Mouse (Mus musculus): ENCODE results near the gene Stfa1. TPM values are rescaled to one million over a fixed set of nuclear protein-coding genes. Genes with fewer than 3 reads are reported as not detected.
"Not testable (repeated sequence)": the region's sequence is repeated elsewhere in the genome, so short reads cannot be mapped to it uniquely, and the experiment has no call there.

Gene Stfa1
- not detected in 2 replicates for polyA plus RNA-seq (2011; ENCODE audit: insufficient read depth, insufficient read length, low read depth, missing spikeins)

- not testable (repeated sequence) for H3K9me3 ChIP-seq (replicated peaks; ENCODE audit: control insufficient read depth, insufficient read depth, low read length, poor library complexity, severe bottlenecking); H3K9ac ChIP-seq (ENCODE audit: low read depth, poor library complexity, severe bottlenecking); H3K4me3 ChIP-seq (ENCODE audit: low read depth, low read length); H3K36me3 ChIP-seq (ENCODE audit: control insufficient read depth, insufficient read depth, low read length, poor library complexity, severe bottlenecking); H3K4me1 ChIP-seq (ENCODE audit: control insufficient read depth, insufficient read depth, low read length); H3K27ac ChIP-seq (ENCODE audit: insufficient read depth, low read length); H3K27me3 ChIP-seq (ENCODE audit: control insufficient read depth, insufficient read depth, low read length, poor library complexity, severe bottlenecking)
These were observed at the start of gene Stfa1 for GRCm38 (mm10) chr16:36276796-36277195. TSS of gene Stfa1 (plus strand) at chr16:36276951.

DNA sequence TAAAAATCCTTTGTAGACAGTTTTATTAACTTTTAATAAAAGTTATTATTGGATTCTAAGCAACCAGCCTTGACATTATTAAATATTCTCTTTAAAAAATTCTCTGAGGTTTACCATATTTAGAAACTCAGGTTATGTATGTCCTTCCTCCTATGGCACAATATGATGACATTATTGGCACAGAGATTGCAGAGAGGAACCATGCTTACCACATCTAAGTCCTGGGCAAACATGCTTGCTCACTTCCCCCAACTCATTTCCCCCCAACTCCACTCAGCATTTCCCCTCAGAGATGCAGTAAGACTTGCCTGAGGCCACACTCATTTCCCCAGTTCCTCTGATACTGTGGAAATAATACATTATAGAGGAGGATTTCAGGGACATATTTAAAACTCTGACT, 16.2 kb upstream of the Stfa1 start:
- not testable (repeated sequence) for H3K27ac ChIP-seq (ENCODE audit: insufficient read depth, low read length); H3K27me3 ChIP-seq (ENCODE audit: control insufficient read depth, insufficient read depth, low read length, poor library complexity, severe bottlenecking); H3K4me1 ChIP-seq (ENCODE audit: control insufficient read depth, insufficient read depth, low read length); H3K4me3 ChIP-seq (ENCODE audit: low read depth, low read length); H3K9me3 ChIP-seq (replicated peaks; ENCODE audit: control insufficient read depth, insufficient read depth, low read length, poor library complexity, severe bottlenecking); H3K9ac ChIP-seq (ENCODE audit: low read depth, poor library complexity, severe bottlenecking); H3K36me3 ChIP-seq (ENCODE audit: control insufficient read depth, insufficient read depth, low read length, poor library complexity, severe bottlenecking)

DNA sequence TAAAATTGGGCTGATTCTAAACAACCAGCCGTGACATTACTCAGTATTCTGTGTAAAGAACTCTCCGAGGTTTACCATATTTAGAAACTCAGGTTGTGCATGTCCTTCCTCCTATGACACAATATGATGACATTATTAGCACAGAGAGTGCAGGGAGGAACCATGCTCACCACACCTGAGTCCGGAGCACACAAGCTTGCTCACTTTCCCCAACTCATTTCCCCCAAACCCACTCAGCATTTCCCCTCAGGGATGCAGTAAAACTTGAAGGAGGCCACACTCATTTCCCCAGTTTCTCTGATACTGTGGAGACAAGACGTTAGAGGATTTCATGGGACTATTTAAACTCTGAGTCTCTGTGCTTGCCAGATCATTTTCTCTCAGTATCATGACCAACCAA, 12.4 kb downstream of the Stfa1 start:
- Histone ChIP-seq H3K4me3 (ENCODE audit: low read depth, low read length) (no peak overlapping the region), H3K36me3 (ENCODE audit: control insufficient read depth, insufficient read depth, low read length, poor library complexity, severe bottlenecking) (no peaks in the 10 kb centered on the region), H3K27me3 (ENCODE audit: control insufficient read depth, insufficient read depth, low read length, poor library complexity, severe bottlenecking) (no peaks in the 10 kb centered on the region), H3K27ac (ENCODE audit: insufficient read depth, low read length) (no peak overlapping the region), H3K9ac (ENCODE audit: low read depth, poor library complexity, severe bottlenecking) (no peak overlapping the region), H3K9me3 (replicated peaks; ENCODE audit: control insufficient read depth, insufficient read depth, low read length, poor library complexity, severe bottlenecking) (no peaks in the 10 kb centered on the region), H3K4me1 (ENCODE audit: control insufficient read depth, insufficient read depth, low read length) (no peaks in the 10 kb centered on the region)
- TF ChIP-seq EP300 (IDR thresholded peaks at IDR 0.05; ENCODE audit: insufficient read depth, low read depth, low read length), result no peak
- TF ChIP-seq POLR2A (IDR thresholded peaks at IDR 0.05; ENCODE audit: insufficient read depth, low read length), result no peak
- TF ChIP-seq CTCF (IDR thresholded peaks at IDR 0.05; ENCODE audit: low read depth, low read length), result no peak

- Histone ChIP-seq H3K27me3 (ENCODE audit: control insufficient read depth, insufficient read depth, low read length, poor library complexity, severe bottlenecking) (no peaks in the 10 kb centered on the region), H3K4me1 (ENCODE audit: control insufficient read depth, insufficient read depth, low read length) (no peaks in the 10 kb centered on the region), H3K36me3 (ENCODE audit: control insufficient read depth, insufficient read depth, low read length, poor library complexity, severe bottlenecking) (no peaks in the 10 kb centered on the region), H3K9ac (ENCODE audit: low read depth, poor library complexity, severe bottlenecking) (no peak overlapping the region), H3K4me3 (ENCODE audit: low read depth, low read length) (no peak overlapping the region), H3K9me3 (replicated peaks; ENCODE audit: control insufficient read depth, insufficient read depth, low read length, poor library complexity, severe bottlenecking) (no peaks in the 10 kb centered on the region), H3K27ac (ENCODE audit: insufficient read depth, low read length) (no peak overlapping the region)
- TF ChIP-seq POLR2A (IDR thresholded peaks at IDR 0.05; ENCODE audit: insufficient read depth, low read length) (no peak), CTCF (IDR thresholded peaks at IDR 0.05; ENCODE audit: low read depth, low read length) (no peak), EP300 (IDR thresholded peaks at IDR 0.05; ENCODE audit: insufficient read depth, low read depth, low read length) (no peak)
These were observed 30.9 kb downstream of the Stfa1 start for GRCm38 (mm10) chr16:36307631-36308030.

DNA sequence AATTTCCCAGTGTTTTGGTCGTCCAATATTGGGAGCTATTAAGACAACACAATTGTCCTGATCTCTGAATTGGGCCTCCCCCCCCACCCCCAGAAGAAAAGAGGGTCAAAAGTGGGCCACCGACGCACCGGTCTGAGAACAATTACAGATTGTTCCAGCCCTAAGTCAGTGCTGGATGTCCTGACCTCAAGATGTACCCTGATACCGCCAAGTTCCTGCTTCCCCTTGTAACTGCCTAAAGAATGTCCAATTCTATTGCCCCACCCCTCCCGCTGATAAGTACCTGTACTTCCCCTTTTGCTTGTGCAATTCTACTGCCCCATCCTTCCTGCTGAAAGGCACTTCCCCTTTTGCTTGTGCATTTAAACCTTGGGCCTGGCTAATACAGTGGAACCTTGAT, 39.4 kb downstream of the Stfa1 start:
- H3K9ac ChIP-seq (ENCODE audit: low read depth, poor library complexity, severe bottlenecking); H3K4me3 ChIP-seq (ENCODE audit: low read depth, low read length); H3K27ac ChIP-seq (ENCODE audit: insufficient read depth, low read length); H3K27me3 ChIP-seq (ENCODE audit: control insufficient read depth, insufficient read depth, low read length, poor library complexity, severe bottlenecking); H3K36me3 ChIP-seq (ENCODE audit: control insufficient read depth, insufficient read depth, low read length, poor library complexity, severe bottlenecking); H3K9me3 ChIP-seq (replicated peaks; ENCODE audit: control insufficient read depth, insufficient read depth, low read length, poor library complexity, severe bottlenecking); H3K4me1 ChIP-seq (ENCODE audit: control insufficient read depth, insufficient read depth, low read length): not testable (repeated sequence)

- no peak for TF ChIP-seq CTCF (IDR thresholded peaks at IDR 0.05; ENCODE audit: low read depth, low read length)
- no peak for TF ChIP-seq EP300 (IDR thresholded peaks at IDR 0.05; ENCODE audit: insufficient read depth, low read depth, low read length)
- TF ChIP-seq POLR2A (IDR thresholded peaks at IDR 0.05; ENCODE audit: insufficient read depth, low read length), result no peak
- no peaks in the 10 kb centered on the region for H3K27me3 ChIP-seq (ENCODE audit: control insufficient read depth, insufficient read depth, low read length, poor library complexity, severe bottlenecking)
- H3K27ac ChIP-seq (ENCODE audit: insufficient read depth, low read length), result no peak overlapping the region
- H3K4me3 ChIP-seq (ENCODE audit: low read depth, low read length), result no peak overlapping the region
- H3K4me1 ChIP-seq (ENCODE audit: control insufficient read depth, insufficient read depth, low read length), result no peaks in the 10 kb centered on the region
- H3K36me3 ChIP-seq (ENCODE audit: control insufficient read depth, insufficient read depth, low read length, poor library complexity, severe bottlenecking), result no peaks in the 10 kb centered on the region
- H3K9me3 ChIP-seq (replicated peaks; ENCODE audit: control insufficient read depth, insufficient read depth, low read length, poor library complexity, severe bottlenecking), result no peaks in the 10 kb centered on the region
- no peak overlapping the region for H3K9ac ChIP-seq (ENCODE audit: low read depth, poor library complexity, severe bottlenecking)
These were observed 42.5 kb downstream of the Stfa1 start for GRCm38 (mm10) chr16:36319286-36319685.

DNA sequence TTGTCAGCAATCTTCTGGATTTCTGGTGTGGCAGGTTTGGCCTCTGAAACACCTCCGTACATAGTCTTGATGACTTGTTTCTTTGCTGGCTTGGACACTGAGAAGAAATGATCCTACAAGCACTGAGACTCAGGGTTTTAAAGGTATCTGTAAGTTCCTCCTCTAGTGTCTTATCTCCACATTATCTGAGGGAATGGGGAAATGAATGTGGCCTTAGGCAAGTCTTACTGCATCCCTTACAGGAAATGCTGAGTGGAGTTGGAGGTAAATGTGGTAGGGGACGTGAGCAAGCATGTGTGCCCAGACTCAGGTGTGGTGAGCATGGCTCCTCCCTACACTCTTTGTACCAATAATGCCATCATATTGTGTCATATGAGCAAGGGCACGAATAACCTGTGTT, 57.5 kb downstream of the Stfa1 start, which contains the start of gene BC117090:
TSS of gene BC117090 (minus strand) at position 101 of the 400 bp plus-strand sequence.
- H3K4me1 ChIP-seq (ENCODE audit: control insufficient read depth, insufficient read depth, low read length), result no peaks in the 10 kb centered on the region
- no peak for TF ChIP-seq POLR2A (IDR thresholded peaks at IDR 0.05; ENCODE audit: insufficient read depth, low read length)
- no peak for TF ChIP-seq EP300 (IDR thresholded peaks at IDR 0.05; ENCODE audit: insufficient read depth, low read depth, low read length)
- TF ChIP-seq CTCF (IDR thresholded peaks at IDR 0.05; ENCODE audit: low read depth, low read length), result no peak
- H3K27me3 ChIP-seq (ENCODE audit: control insufficient read depth, insufficient read depth, low read length, poor library complexity, severe bottlenecking), result no peaks in the 10 kb centered on the region
- no peaks in the 10 kb centered on the region for H3K9me3 ChIP-seq (replicated peaks; ENCODE audit: control insufficient read depth, insufficient read depth, low read length, poor library complexity, severe bottlenecking)
- H3K36me3 ChIP-seq (ENCODE audit: control insufficient read depth, insufficient read depth, low read length, poor library complexity, severe bottlenecking), result no peaks in the 10 kb centered on the region
- H3K9ac ChIP-seq (ENCODE audit: low read depth, poor library complexity, severe bottlenecking), result no peak within 1 kb of the TSS
- H3K4me3 ChIP-seq (ENCODE audit: low read depth, low read length), result no peak within 1 kb of the TSS
- H3K27ac ChIP-seq (ENCODE audit: insufficient read depth, low read length), result no peak within 1 kb of the TSS

Other genes starting within 250 kb of the Stfa1 start
- gene Wdr5b, start 235.8 kb upstream of the Stfa1 start, polyA plus RNA-seq (2011; ENCODE audit: insufficient read depth, insufficient read length, low read depth, missing spikeins), result 0.88 and 1.5 TPM in 2 replicates
- gene Fam162a, start 205.4 kb upstream of the Stfa1 start, polyA plus RNA-seq (2011; ENCODE audit: insufficient read depth, insufficient read length, low read depth, missing spikeins), result 158 and 159 TPM in 2 replicates
- gene Ccdc58, start 205.3 kb upstream of the Stfa1 start, polyA plus RNA-seq (2011; ENCODE audit: insufficient read depth, insufficient read length, low read depth, missing spikeins), result 279 and 293 TPM in 2 replicates
- not detected in 2 replicates for gene Csta1, start 145.7 kb upstream of the Stfa1 start, polyA plus RNA-seq (2011; ENCODE audit: insufficient read depth, insufficient read length, low read depth, missing spikeins)
- gene Stfa2l1, start 120.1 kb upstream of the Stfa1 start, polyA plus RNA-seq (2011; ENCODE audit: insufficient read depth, insufficient read length, low read depth, missing spikeins), result not detected in 2 replicates
- gene Gm5483, start 92.7 kb upstream of the Stfa1 start, polyA plus RNA-seq (2011; ENCODE audit: insufficient read depth, insufficient read length, low read depth, missing spikeins), result not detected in 2 replicates
- not detected in 2 replicates for gene Gm5416, start 66.5 kb upstream of the Stfa1 start, polyA plus RNA-seq (2011; ENCODE audit: insufficient read depth, insufficient read length, low read depth, missing spikeins)
- not detected in 2 replicates for gene 2010005H15Rik, start 55.5 kb upstream of the Stfa1 start, polyA plus RNA-seq (2011; ENCODE audit: insufficient read depth, insufficient read length, low read depth, missing spikeins)
- gene BC117090, start 57.4 kb downstream of the Stfa1 start, polyA plus RNA-seq (2011; ENCODE audit: insufficient read depth, insufficient read length, low read depth, missing spikeins), result not detected in 2 replicates
- not detected in 2 replicates for gene BC100530, start 90.8 kb downstream of the Stfa1 start, polyA plus RNA-seq (2011; ENCODE audit: insufficient read depth, insufficient read length, low read depth, missing spikeins)
- not detected in 2 replicates for gene Stfa2, start 131.5 kb downstream of the Stfa1 start, polyA plus RNA-seq (2011; ENCODE audit: insufficient read depth, insufficient read length, low read depth, missing spikeins)
- gene Stfa3, start 178.4 kb downstream of the Stfa1 start, polyA plus RNA-seq (2011; ENCODE audit: insufficient read depth, insufficient read length, low read depth, missing spikeins), result not detected in 2 replicates

Measured in ES-Bruce4 (cell line).